Mouse (Mus musculus): ENCODE measurements around the gene Ikzf1. TPM values are rescaled to one million over a fixed set of nuclear protein-coding genes. Genes with fewer than 3 reads are reported as not detected.
A peak's percentile ranks its signal among the peaks of the same experiment; 100 is the strongest.

The Ikzf1 gene
- 1 to 10 TPM; 2.6 to 3.9 TPM for total RNA-seq (2021)
- long read RNA-seq, experiment 1, full-length matches to known transcripts, result 1 of 1 reads
- long read RNA-seq, experiment 1, partial matches to known transcripts, result 0 of 1 reads
- long read RNA-seq, experiment 1, other reads (novel, unspliced or antisense), result 0 of 1 reads
- long read RNA-seq, experiment 2, result 0 reads

GRCm38 (mm10) chr11:11684930-11685852 lies at the start of gene Ikzf1:
Gene Ikzf1, plus strand, starts transcription at chr11:11685003.
- DNase-seq (ENCODE audit: low spot score in 2 of 2), result no peak

DNA sequence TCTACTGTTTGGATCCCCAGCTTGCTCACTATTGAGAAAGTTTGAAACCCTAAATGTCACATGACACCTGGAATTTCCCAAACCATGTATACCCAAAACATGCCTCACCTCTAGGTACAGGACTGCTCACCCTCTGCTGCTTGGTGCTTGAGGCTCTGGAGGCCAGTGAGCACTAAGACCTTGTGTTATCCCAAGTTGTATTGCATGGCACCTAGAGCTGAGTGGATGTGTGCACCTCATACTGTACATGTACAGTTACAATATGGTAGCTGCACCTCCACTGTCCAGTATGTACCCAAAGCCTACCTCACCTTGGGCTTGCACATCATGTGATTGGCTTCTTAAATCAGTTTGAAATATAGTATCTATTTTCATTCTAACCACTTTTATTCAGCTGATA lies 40.5 kb upstream of the Ikzf1 start:
- no peak for DNase-seq (ENCODE audit: low spot score in 2 of 2)

DNA sequence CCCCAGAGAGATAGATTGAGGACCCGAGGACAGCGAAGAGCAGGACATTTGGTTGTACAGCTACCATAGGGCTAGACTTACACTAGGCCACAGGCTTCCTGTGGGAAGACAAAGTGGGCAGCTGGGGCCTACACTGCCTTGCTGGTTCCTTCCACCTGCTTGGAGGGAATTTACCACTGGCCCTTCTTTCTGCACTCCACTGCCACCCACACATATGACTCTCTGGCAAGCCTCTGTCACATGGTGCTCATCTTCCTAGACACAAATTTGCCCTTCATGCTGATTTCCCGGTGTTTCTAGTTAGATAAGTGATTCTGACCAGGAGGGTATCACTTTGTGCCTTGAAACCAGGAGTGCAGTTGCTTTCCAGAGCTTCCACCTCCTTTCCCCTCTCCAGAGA lies 28.4 kb upstream of the Ikzf1 start:
- DNase-seq (ENCODE audit: low spot score in 2 of 2), result no peak

DNA sequence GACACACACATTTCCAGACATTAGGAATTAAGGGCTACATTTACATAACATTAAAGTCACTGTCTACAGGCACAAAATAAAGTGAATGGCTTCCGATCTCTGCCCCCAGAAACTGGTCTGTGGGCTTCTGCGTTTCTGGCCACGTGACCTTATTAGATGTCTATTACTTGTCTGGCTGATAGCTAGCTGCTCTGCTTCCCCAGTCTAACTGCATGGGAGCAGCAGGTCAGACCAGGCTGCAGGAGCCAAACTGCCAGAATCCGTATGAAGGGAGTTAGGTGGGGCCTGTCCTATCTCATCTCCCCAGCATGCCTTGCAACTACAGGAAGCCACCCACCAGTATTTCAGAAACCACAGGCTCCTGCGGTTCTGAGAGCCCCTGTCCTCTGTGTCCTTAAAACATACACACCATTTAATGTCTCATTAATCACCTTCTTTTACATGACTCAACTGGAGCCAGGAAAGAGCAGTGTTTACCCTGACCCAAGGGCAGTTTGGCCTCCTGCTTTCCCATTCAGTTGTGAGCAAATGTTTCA lies 27.7 kb upstream of the Ikzf1 start:
- DNase-seq (ENCODE audit: low spot score in 2 of 2), result no peak

GRCm38 (mm10) chr11:11657634-11658033 lies 27.2 kb upstream of the Ikzf1 start:
- DNase-seq (ENCODE audit: low spot score in 2 of 2), result no peak

GRCm38 (mm10) chr11:11658834-11659233 lies 26.0 kb upstream of the Ikzf1 start:
- no peak for DNase-seq (ENCODE audit: low spot score in 2 of 2)

GRCm38 (mm10) chr11:11660651-11661050 lies 24.2 kb upstream of the Ikzf1 start:
- DNase-seq (ENCODE audit: low spot score in 2 of 2), result no peak

- no peak for DNase-seq (ENCODE audit: low spot score in 2 of 2)
Observed at GRCm38 (mm10) chr11:11667254-11667921, 17.4 kb upstream of the Ikzf1 start.

DNA sequence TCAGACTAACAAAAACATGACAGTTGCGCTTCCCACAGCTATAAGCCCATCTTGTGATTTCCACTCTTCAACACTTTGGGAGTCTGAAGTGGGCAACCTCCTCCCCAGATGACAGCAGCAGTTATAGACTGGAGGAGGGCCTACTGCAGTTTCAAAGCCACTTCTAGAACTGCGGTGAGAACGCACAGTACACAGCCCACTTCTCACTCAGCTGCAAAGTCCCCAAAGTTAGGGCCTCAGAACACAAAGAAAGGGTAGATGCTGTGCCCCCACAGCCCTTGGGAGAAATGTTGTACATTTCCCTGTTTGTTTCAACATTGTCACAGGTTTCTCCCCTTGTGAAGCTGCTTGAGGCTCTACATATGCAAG lies 16.9 kb upstream of the Ikzf1 start:
- no peak for DNase-seq (ENCODE audit: low spot score in 2 of 2)

GRCm38 (mm10) chr11:11672974-11673373 lies 11.8 kb upstream of the Ikzf1 start:
- DNase-seq (ENCODE audit: low spot score in 2 of 2), result no peak

GRCm38 (mm10) chr11:11675063-11675462 lies 9.7 kb upstream of the Ikzf1 start:
- DNase-seq (ENCODE audit: low spot score in 2 of 2), result no peak

DNA sequence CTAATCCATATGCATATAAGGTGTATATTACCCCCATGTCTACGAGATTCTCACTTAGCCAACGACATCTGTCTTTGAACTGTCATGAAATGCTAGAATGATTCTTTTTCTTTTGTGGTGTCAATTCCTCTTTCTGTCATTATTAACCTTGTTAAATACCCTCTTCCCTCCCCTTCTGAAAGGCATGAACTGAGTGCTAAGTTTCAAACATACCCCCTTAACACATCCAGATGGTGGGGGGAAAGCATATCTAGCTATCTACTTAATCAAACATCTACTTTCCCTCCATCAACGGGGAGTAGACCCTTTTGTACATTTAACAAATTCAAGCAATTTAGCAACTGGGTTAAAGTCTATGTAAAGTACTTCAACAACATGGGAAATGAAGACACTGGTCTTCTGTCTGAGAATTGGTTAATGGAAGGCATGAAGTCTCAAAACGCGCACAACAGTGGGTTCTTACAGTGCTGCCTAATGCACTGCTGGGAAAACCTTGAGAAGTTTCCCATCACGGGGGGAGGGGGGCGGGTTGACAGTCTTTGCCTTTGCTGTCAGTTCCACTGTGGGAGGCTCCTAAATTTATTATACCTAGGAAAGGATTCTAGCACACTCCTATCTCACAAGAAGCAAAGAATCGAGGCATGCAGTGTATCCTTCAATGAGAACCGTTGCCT lies 8.6 kb upstream of the Ikzf1 start:
- DNase-seq (ENCODE audit: low spot score in 2 of 2), result no peak

GRCm38 (mm10) chr11:11677165-11677564 lies 7.6 kb upstream of the Ikzf1 start:
- DNase-seq (ENCODE audit: low spot score in 2 of 2), result no peak

DNA sequence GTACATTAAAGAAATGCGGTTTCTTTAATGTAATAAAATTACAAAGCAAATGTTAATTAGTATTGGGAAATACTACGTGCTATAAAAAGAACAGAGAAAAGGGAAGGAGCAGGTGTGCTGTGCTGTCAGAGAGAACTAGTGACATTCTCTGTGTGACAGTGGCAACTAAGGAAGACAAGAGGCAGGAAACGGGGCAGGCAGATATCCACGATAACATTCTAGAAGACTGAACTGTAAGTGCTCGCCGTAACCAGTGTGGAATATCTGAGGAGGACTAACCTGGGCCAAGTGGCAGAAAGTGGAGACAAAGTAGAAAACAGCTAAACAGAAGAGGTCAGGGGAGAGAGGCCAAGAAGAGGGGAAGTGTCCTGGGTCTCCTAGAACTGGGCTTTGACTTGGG lies 5.8 kb upstream of the Ikzf1 start:
- no peak for DNase-seq (ENCODE audit: low spot score in 2 of 2)

- no peak for DNase-seq (ENCODE audit: low spot score in 2 of 2)
Observed at GRCm38 (mm10) chr11:11684056-11684929, 510 bp upstream of the Ikzf1 start.

DNA sequence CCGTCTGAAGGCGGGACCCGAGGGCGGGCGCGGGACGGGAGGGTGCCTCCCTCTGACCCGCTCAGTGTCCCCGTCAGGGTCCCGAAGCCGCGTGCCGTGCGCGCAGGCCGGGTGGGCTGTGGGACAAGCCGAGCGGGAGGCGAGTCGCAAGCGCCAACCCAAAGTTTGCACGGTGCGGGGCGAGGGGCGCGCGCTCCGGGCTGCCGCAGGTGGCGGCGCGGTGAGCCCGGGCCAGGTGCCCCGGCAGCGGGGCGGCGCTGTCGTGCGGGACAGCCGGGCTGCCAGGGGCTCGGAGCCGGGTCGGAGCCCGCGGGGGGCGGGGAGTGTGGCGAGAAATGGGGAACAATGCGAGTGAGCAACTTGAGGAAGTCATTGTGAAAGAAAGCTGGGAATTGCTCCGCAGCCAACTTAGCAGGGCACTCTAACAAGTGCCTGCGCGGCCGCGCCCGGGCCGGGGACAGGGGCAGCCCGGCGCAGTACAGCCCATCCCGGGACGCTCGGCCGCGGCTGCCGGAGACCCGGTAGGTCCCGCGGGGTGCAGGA lies 1.1 kb downstream of the Ikzf1 start:
- peak; percentile 26 to 56 for DNase-seq (ENCODE audit: low spot score in 2 of 2)

GRCm38 (mm10) chr11:11686569-11687051 lies 1.8 kb downstream of the Ikzf1 start:
- no peak for DNase-seq (ENCODE audit: low spot score in 2 of 2)

DNA sequence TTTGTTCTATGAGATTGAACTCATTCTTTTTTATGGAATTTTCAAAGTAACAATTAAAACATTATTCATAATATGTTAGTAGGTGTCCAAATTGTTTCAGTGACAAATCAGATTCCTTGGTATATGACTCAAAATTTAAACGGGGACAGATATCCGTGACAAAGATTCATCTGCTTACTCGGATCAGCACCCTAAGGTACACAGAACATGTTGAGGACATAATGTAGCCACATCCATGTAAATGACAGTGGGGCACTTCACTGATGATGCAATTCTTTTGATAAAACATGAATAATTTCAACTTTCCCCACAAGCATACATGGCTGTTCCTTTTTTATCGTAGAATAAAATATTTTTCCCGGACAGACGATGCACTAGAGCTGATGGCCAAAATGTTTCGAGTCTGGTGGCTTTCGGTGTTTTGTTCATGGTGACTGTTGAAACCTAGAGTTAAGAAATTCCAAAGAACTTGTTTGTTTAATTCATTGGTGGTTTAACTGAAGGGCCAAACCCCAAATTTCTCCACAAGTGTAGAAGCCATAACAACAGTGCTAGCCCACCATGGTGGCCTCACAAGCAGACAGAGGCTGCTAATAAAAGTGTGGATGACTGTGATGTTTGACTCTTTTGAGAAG lies 2.9 kb downstream of the Ikzf1 start:
- DNase-seq (ENCODE audit: low spot score in 2 of 2), result no peak

DNA sequence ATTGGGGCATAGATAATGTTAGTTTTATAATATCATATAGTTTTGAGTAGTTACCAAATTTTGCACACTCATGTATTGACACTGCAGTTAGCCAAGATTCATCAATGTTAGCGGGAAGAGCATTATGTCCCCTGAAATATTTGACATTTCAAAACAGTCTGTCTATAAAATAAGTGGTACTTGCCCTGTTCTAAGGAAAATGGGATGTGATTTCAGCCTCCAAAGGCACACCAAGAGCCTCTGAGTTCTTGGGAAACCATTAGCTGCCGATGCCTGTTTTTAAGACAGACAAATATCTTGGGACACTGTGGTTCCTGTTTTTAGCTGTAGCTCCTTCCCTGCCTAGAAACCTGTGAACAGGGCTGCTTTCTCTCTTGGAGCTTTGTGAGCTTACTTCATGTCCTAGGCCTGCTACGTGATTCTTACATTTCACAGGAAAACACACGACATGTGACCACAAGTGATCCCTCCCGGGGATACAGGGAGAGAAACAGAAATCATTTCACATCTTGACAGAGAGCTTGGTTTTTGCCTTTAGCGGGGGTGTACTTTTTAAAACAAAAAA lies 4.0 kb downstream of the Ikzf1 start:
- no peak for DNase-seq (ENCODE audit: low spot score in 2 of 2)

Data from adrenal gland, adult 18-20 months (tissue).